Mouse (Mus musculus) granulocyte monocyte progenitor cell, adult 5-6 weeks (primary cell): ENCODE data around the gene Vmn2r84. TPM values are rescaled to one million over a fixed set of nuclear protein-coding genes. Genes with fewer than 3 reads are reported as not detected.

Experiments used
- total RNA-seq, 2 experiments: library from RNA; stranded (forward) in 1 of 2; stranded (reverse) in 1 of 2; fragments of 200-712, 200-1000 nt in 1 of 2; fragments of >200 nt in 1 of 2; fragmentation: Nextera tagmentation in 1 of 2; gene quantifications; 2 replicates each; pipeline ENCODE4 v1.2.3; 2014 to 2017

Gene Vmn2r84
- total RNA-seq, 2 experiments from 2014 or later, result not detected

Other genes starting within 250 kb of the Vmn2r84 start
- not detected in 2 replicates for gene Olfr825, start 227.6 kb downstream of the Vmn2r84 start, total RNA-seq (2014; fragmentation: Nextera tagmentation)
- not detected in 2 replicates for gene Olfr825, start 227.6 kb downstream of the Vmn2r84 start, total RNA-seq (2017)
- gene Olfr826, start 210.1 kb downstream of the Vmn2r84 start, total RNA-seq (2014; fragmentation: Nextera tagmentation), result not detected in 2 replicates
- gene Olfr826, start 210.1 kb downstream of the Vmn2r84 start, total RNA-seq (2017), result not detected in 2 replicates
- not detected in 2 replicates for gene Olfr827, start 179.9 kb downstream of the Vmn2r84 start, total RNA-seq (2014; fragmentation: Nextera tagmentation)
- gene Olfr827, start 179.9 kb downstream of the Vmn2r84 start, total RNA-seq (2017), result not detected in 2 replicates
- not detected in 2 replicates for gene Neurod4, start 114.1 kb downstream of the Vmn2r84 start, total RNA-seq (2014; fragmentation: Nextera tagmentation)
- not detected in 2 replicates for gene Neurod4, start 114.1 kb downstream of the Vmn2r84 start, total RNA-seq (2017)
- 31.3 and 54.6 TPM in 2 replicates for gene Tespa1, start 71.5 kb downstream of the Vmn2r84 start, total RNA-seq (2014; fragmentation: Nextera tagmentation)
- 32.0 and 37.3 TPM in 2 replicates for gene Tespa1, start 71.5 kb downstream of the Vmn2r84 start, total RNA-seq (2017)
- gene Vmn2r85, start 35.4 kb upstream of the Vmn2r84 start, total RNA-seq (2014; fragmentation: Nextera tagmentation), result not detected in 2 replicates
- gene Vmn2r85, start 35.4 kb upstream of the Vmn2r84 start, total RNA-seq (2017), result not detected in 2 replicates
- not detected in 2 replicates for gene Vmn2r86, start 61.7 kb upstream of the Vmn2r84 start, total RNA-seq (2014; fragmentation: Nextera tagmentation)
- not detected in 2 replicates for gene Vmn2r86, start 61.7 kb upstream of the Vmn2r84 start, total RNA-seq (2017)
- gene Vmn2r87, start 103.1 kb upstream of the Vmn2r84 start, total RNA-seq (2014; fragmentation: Nextera tagmentation), result not detected in 2 replicates
- not detected in 2 replicates for gene Vmn2r87, start 103.1 kb upstream of the Vmn2r84 start, total RNA-seq (2017)